Mouse (Mus musculus): ENCODE measurements around the gene Mthfd1l. TPM values are rescaled to one million over a fixed set of nuclear protein-coding genes. Genes with fewer than 3 reads are reported as not detected.

Mthfd1l gene
- 6.7 and 9.9 TPM in 2 replicates for polyA plus RNA-seq (2015; fragmentation: Nextera tagmentation; extraction: Ambion mirVana)

GRCm38 (mm10) chr10:3972981-3973588 is at the start of gene Mthfd1l:
Mthfd1l (plus strand) TSS chr10:3973118.
- Histone ChIP-seq H3K27me3 (replicated peaks) (no peaks in the 10 kb centered on the region), H3K36me3 (no peaks in the 10 kb centered on the region), H3K4me1 (peaks cover 11% of the 10 kb centered on the region), H3K27ac (replicated peaks) (peak within 1 kb of the TSS; percentile 88), H3K9me3 (replicated peaks) (no peaks in the 10 kb centered on the region), H3K4me3 (replicated peaks) (peak within 1 kb of the TSS; percentile 70), H3K4me2 (peak within 1 kb of the TSS; percentile 91), H3K9ac (replicated peaks) (peak within 1 kb of the TSS; percentile 74)
- peak; percentile 84 for ATAC-seq (ENCODE audit: low FRiP score)
- 0% methylated on average over 40 of the region's 40 CpGs for WGBS

GRCm38 (mm10) chr10:3928008-3928545 is 44.8 kb upstream of the Mthfd1l start:
- no peak for ATAC-seq (ENCODE audit: low FRiP score)
- Histone ChIP-seq H3K27ac (replicated peaks) (no peak overlapping the region), H3K27me3 (replicated peaks) (no peaks in the 10 kb centered on the region), H3K4me2 (no peak overlapping the region), H3K36me3 (no peaks in the 10 kb centered on the region), H3K9me3 (replicated peaks) (no peaks in the 10 kb centered on the region), H3K9ac (replicated peaks) (no peak overlapping the region), H3K4me1 (no peaks in the 10 kb centered on the region), H3K4me3 (replicated peaks) (no peak overlapping the region)
- WGBS: 81% methylated on average over 4 of the region's 4 CpGs

- no peaks in the 10 kb centered on the region for H3K36me3 ChIP-seq
- no peak overlapping the region for H3K4me2 ChIP-seq
- H3K4me1 ChIP-seq: no peaks in the 10 kb centered on the region
- no peaks in the 10 kb centered on the region for H3K9me3 ChIP-seq (replicated peaks)
- no peak overlapping the region for H3K4me3 ChIP-seq (replicated peaks)
- ATAC-seq (ENCODE audit: low FRiP score): no peak
- no peak overlapping the region for H3K27ac ChIP-seq (replicated peaks)
- H3K27me3 ChIP-seq (replicated peaks): no peaks in the 10 kb centered on the region
- H3K9ac ChIP-seq (replicated peaks): no peak overlapping the region
Measured at GRCm38 (mm10) chr10:3931831-3932230, 41.1 kb upstream of the Mthfd1l start.

GRCm38 (mm10) chr10:3933311-3933940 is 39.5 kb upstream of the Mthfd1l start:
- no peak for ATAC-seq (ENCODE audit: low FRiP score)
- Histone ChIP-seq H3K4me1 (no peaks in the 10 kb centered on the region), H3K9me3 (replicated peaks) (no peaks in the 10 kb centered on the region), H3K27me3 (replicated peaks) (no peaks in the 10 kb centered on the region), H3K4me2 (no peak overlapping the region), H3K9ac (replicated peaks) (no peak overlapping the region), H3K4me3 (replicated peaks) (no peak overlapping the region), H3K36me3 (no peaks in the 10 kb centered on the region), H3K27ac (replicated peaks) (no peak overlapping the region)
- WGBS: 84% methylated on average over 12 of the region's 12 CpGs

GRCm38 (mm10) chr10:3936864-3937263 is 36.1 kb upstream of the Mthfd1l start:
- Histone ChIP-seq H3K9ac (replicated peaks) (no peak overlapping the region), H3K4me1 (no peaks in the 10 kb centered on the region), H3K4me3 (replicated peaks) (no peak overlapping the region), H3K9me3 (replicated peaks) (no peaks in the 10 kb centered on the region), H3K36me3 (no peaks in the 10 kb centered on the region), H3K4me2 (no peak overlapping the region), H3K27me3 (replicated peaks) (no peaks in the 10 kb centered on the region), H3K27ac (replicated peaks) (no peak overlapping the region)
- no peak for ATAC-seq (ENCODE audit: low FRiP score)

GRCm38 (mm10) chr10:3939895-3940595 is 32.9 kb upstream of the Mthfd1l start:
- ATAC-seq (ENCODE audit: low FRiP score): no peak
- Histone ChIP-seq H3K4me2 (no peak overlapping the region), H3K27ac (replicated peaks) (no peak overlapping the region), H3K4me1 (no peaks in the 10 kb centered on the region), H3K27me3 (replicated peaks) (no peaks in the 10 kb centered on the region), H3K9me3 (replicated peaks) (no peaks in the 10 kb centered on the region), H3K4me3 (replicated peaks) (no peak overlapping the region), H3K9ac (replicated peaks) (no peak overlapping the region), H3K36me3 (no peaks in the 10 kb centered on the region)
- 91% methylated on average over 11 of the region's 11 CpGs for WGBS

- Histone ChIP-seq H3K4me2 (no peak overlapping the region), H3K36me3 (no peaks in the 10 kb centered on the region), H3K9me3 (replicated peaks) (no peaks in the 10 kb centered on the region), H3K27ac (replicated peaks) (no peak overlapping the region), H3K4me1 (no peaks in the 10 kb centered on the region), H3K4me3 (replicated peaks) (no peak overlapping the region), H3K27me3 (replicated peaks) (no peaks in the 10 kb centered on the region), H3K9ac (replicated peaks) (no peak overlapping the region)
- WGBS: 90% methylated on average over 6 of the region's 6 CpGs
- no peak for ATAC-seq (ENCODE audit: low FRiP score)
Measured at GRCm38 (mm10) chr10:3940596-3940975, 32.3 kb upstream of the Mthfd1l start.

- no peaks in the 10 kb centered on the region for H3K4me1 ChIP-seq
- H3K36me3 ChIP-seq: no peaks in the 10 kb centered on the region
- H3K9ac ChIP-seq (replicated peaks): no peak overlapping the region
- ATAC-seq (ENCODE audit: low FRiP score): no peak
- no peak overlapping the region for H3K4me2 ChIP-seq
- H3K27ac ChIP-seq (replicated peaks): no peak overlapping the region
- H3K9me3 ChIP-seq (replicated peaks): no peaks in the 10 kb centered on the region
- H3K27me3 ChIP-seq (replicated peaks): no peaks in the 10 kb centered on the region
- 45% methylated on average over 11 of the region's 11 CpGs for WGBS
- H3K4me3 ChIP-seq (replicated peaks): no peak overlapping the region
Measured at GRCm38 (mm10) chr10:3941054-3941757, 31.7 kb upstream of the Mthfd1l start.

GRCm38 (mm10) chr10:3942289-3942688 is 30.6 kb upstream of the Mthfd1l start:
- H3K27ac ChIP-seq (replicated peaks): no peak overlapping the region
- no peak for ATAC-seq (ENCODE audit: low FRiP score)
- H3K27me3 ChIP-seq (replicated peaks): no peaks in the 10 kb centered on the region
- H3K4me2 ChIP-seq: no peak overlapping the region
- no peaks in the 10 kb centered on the region for H3K4me1 ChIP-seq
- H3K4me3 ChIP-seq (replicated peaks): no peak overlapping the region
- 70% methylated on average over 6 of the region's 6 CpGs for WGBS
- H3K36me3 ChIP-seq: no peaks in the 10 kb centered on the region
- no peaks in the 10 kb centered on the region for H3K9me3 ChIP-seq (replicated peaks)
- H3K9ac ChIP-seq (replicated peaks): no peak overlapping the region

- H3K27ac ChIP-seq (replicated peaks): no peak overlapping the region
- no peak overlapping the region for H3K9ac ChIP-seq (replicated peaks)
- no peak overlapping the region for H3K4me3 ChIP-seq (replicated peaks)
- H3K4me2 ChIP-seq: no peak overlapping the region
- H3K4me1 ChIP-seq: no peaks in the 10 kb centered on the region
- no peaks in the 10 kb centered on the region for H3K36me3 ChIP-seq
- 37% methylated on average over 10 of the region's 10 CpGs for WGBS
- no peaks in the 10 kb centered on the region for H3K27me3 ChIP-seq (replicated peaks)
- ATAC-seq (ENCODE audit: low FRiP score): peak; percentile 67; the same call in 1 of the 2 replicates
- no peaks in the 10 kb centered on the region for H3K9me3 ChIP-seq (replicated peaks)
Measured at GRCm38 (mm10) chr10:3943492-3944395, 29.2 kb upstream of the Mthfd1l start.

- Histone ChIP-seq H3K4me2 (no peak overlapping the region), H3K27me3 (replicated peaks) (no peaks in the 10 kb centered on the region), H3K9me3 (replicated peaks) (no peaks in the 10 kb centered on the region), H3K4me3 (replicated peaks) (no peak overlapping the region), H3K36me3 (no peaks in the 10 kb centered on the region), H3K9ac (replicated peaks) (no peak overlapping the region), H3K4me1 (no peaks in the 10 kb centered on the region), H3K27ac (replicated peaks) (no peak overlapping the region)
- no peak for ATAC-seq (ENCODE audit: low FRiP score)
- WGBS: 93% methylated on average over 17 of the region's 17 CpGs
Measured at GRCm38 (mm10) chr10:3946871-3947270, 26.0 kb upstream of the Mthfd1l start.
